In the genomic region with DNA sequence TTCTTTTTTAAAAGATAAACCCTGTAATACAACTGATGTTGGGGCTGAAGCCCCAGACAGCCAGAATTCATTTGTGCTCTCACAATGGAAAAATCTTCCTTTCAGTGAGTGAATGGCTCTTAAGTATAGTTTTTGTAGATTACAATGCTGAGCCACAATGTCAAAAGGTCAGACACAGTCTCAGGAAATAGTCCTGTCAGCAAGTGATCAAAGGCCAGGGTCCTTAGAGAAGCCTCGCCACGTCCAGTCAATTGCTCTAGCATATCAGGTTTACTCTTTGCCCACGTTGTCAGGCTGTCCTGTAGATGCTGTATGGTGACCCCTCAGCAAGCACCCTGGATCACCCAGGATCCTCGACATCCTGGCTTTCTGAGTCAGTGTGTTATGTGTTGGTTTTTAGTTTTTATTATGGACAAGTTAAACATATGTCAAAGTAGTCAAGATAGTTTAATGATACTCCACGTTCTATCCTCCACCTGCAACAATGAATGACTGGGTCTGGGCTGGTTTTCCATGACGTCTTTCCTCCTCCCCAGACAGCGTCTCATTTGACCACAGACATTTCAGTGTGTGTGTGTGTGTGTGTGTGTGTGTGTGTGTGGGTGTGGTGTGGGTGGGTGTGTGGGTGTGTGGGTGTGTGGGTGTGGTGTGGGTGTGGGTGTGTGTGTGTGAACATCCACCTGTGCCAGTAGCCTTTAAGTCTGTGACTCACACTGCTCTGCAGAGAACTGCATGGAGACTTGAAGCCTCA, we compare ENCODE assay signal across 16 mouse cellular contexts.
DNase-seq lines count a peak whose midpoint lies in the region; ATAC-seq and TF ChIP-seq lines count a peak whose summit lies in the region.
"Had no signal": no experiment of that assay in that cellular context is flagged by ENCODE, and none has a peak within 500 bp of the region (broad histone marks: within the 10 kb centered on the region; RNA-seq: fewer than 3 reads in every experiment).

No protein-coding gene starts in this region.

- TF ChIP-seq CTCF in stomach, postnatal 0 days (IDR thresholded peaks at IDR 0.05; ENCODE audit: low read depth) = no peak

- no peak for ATAC-seq in embryonic facial prominence, embryonic 11.5 days (replicated peaks; ENCODE audit: insufficient number of reproducible peaks, low FRiP score, low TSS enrichment, low read depth)
- ATAC-seq in stomach, postnatal 0 days (ENCODE audit: low FRiP score, low TSS enrichment) = peak; percentile 32; the same call in 1 of the 2 replicates
- ATAC-seq in midbrain, embryonic 11.5 days (ENCODE audit: low FRiP score) = no peak
- ATAC-seq: forebrain, embryonic 13.5 days had no signal

- 31% methylated on average over 7 of the region's 7 CpGs for WGBS in embryonic facial prominence, embryonic 11.5 days
- 61% methylated on average over 7 of the region's 7 CpGs for WGBS in stomach, postnatal 0 days
- WGBS in midbrain, embryonic 11.5 days = 58% methylated on average over 7 of the region's 7 CpGs

- intact Hi-C loops in heart, postnatal 25 days (cut with DNase I) = no loop called here
- intact Hi-C loops in left cerebral cortex, postnatal 4 days (cut with DNase I) = no loop called here

- H3K9ac ChIP-seq in embryonic facial prominence, embryonic 11.5 days (replicated peaks; ENCODE audit: low read length) = no peak overlapping the region
- H3K9ac ChIP-seq in stomach, postnatal 0 days (ENCODE audit: low read length) = no peak overlapping the region
- H3K9ac ChIP-seq in midbrain, embryonic 11.5 days (ENCODE audit: low read length) = no peak overlapping the region
- H3K9ac ChIP-seq: forebrain, embryonic 13.5 days; lung, embryonic 15.5 days; stomach, embryonic 15.5 days had no signal

- no peaks in the 10 kb centered on the region; the same call in 1 of the 2 replicates for H3K4me1 ChIP-seq in embryonic facial prominence, embryonic 11.5 days (ENCODE audit: control insufficient read depth, insufficient read depth, low read length)
- no peaks in the 10 kb centered on the region for H3K4me1 ChIP-seq in stomach, postnatal 0 days (replicated peaks; ENCODE audit: control insufficient read depth, insufficient read depth)
- peaks cover 2% of the 10 kb centered on the region; the same call in 1 of the 2 replicates for H3K4me1 ChIP-seq in midbrain, embryonic 11.5 days (ENCODE audit: control insufficient read depth, insufficient read depth, low read length)
- H3K4me1 ChIP-seq: forebrain, embryonic 13.5 days had no signal

- H3K4me2 ChIP-seq in embryonic facial prominence, embryonic 11.5 days (ENCODE audit: low read depth, low read length) = no peak overlapping the region
- H3K4me2 ChIP-seq in stomach, postnatal 0 days (replicated peaks; ENCODE audit: low read depth) = no peak overlapping the region
- no peak overlapping the region for H3K4me2 ChIP-seq in midbrain, embryonic 11.5 days
- H3K4me2 ChIP-seq: forebrain, embryonic 13.5 days; lung, embryonic 15.5 days; stomach, embryonic 15.5 days had no signal

- no peaks in the 10 kb centered on the region for H3K36me3 ChIP-seq in embryonic facial prominence, embryonic 11.5 days (replicated peaks; ENCODE audit: control insufficient read depth, insufficient read depth, low read depth, low read length)
- H3K36me3 ChIP-seq in stomach, postnatal 0 days (ENCODE audit: control insufficient read depth, insufficient read depth, low read length) = no peaks in the 10 kb centered on the region
- no peaks in the 10 kb centered on the region for H3K36me3 ChIP-seq in midbrain, embryonic 11.5 days (ENCODE audit: control insufficient read depth, insufficient read depth, low read length)
- H3K36me3 ChIP-seq: lung, embryonic 15.5 days; midbrain, embryonic 10.5 days; stomach, embryonic 15.5 days had no signal

- TF ChIP-seq EP300 in stomach, postnatal 0 days (optimal IDR thresholded peaks at IDR 0.05) = no peak

- H3K4me3 ChIP-seq in embryonic facial prominence, embryonic 11.5 days (ENCODE audit: low read depth, low read length) = no peak overlapping the region
- H3K4me3 ChIP-seq in stomach, postnatal 0 days (ENCODE audit: low read depth, low read length) = no peak overlapping the region
- no peak overlapping the region for H3K4me3 ChIP-seq in midbrain, embryonic 11.5 days (ENCODE audit: low read depth, low read length)
- H3K4me3 ChIP-seq: forebrain, embryonic 13.5 days; lung, embryonic 15.5 days; midbrain, embryonic 10.5 days; stomach, embryonic 15.5 days had no signal

- H3K9me3 ChIP-seq in embryonic facial prominence, embryonic 11.5 days (replicated peaks; ENCODE audit: control insufficient read depth, low read length) = no peaks in the 10 kb centered on the region
- no peaks in the 10 kb centered on the region for H3K9me3 ChIP-seq in stomach, postnatal 0 days (ENCODE audit: control insufficient read depth, low read length)
- no peaks in the 10 kb centered on the region for H3K9me3 ChIP-seq in midbrain, embryonic 11.5 days (ENCODE audit: control insufficient read depth, low read length)
- H3K9me3 ChIP-seq: forebrain, embryonic 13.5 days; lung, embryonic 15.5 days; midbrain, embryonic 10.5 days; stomach, embryonic 15.5 days had no signal

- H3K27me3 ChIP-seq in embryonic facial prominence, embryonic 11.5 days (ENCODE audit: control insufficient read depth, insufficient read depth, low read length) = no peaks in the 10 kb centered on the region
- H3K27me3 ChIP-seq in stomach, postnatal 0 days (ENCODE audit: control insufficient read depth, insufficient read depth, low read length) = no peaks in the 10 kb centered on the region
- no peaks in the 10 kb centered on the region for H3K27me3 ChIP-seq in midbrain, embryonic 11.5 days (ENCODE audit: control insufficient read depth, insufficient read depth, low read length)
- H3K27me3 ChIP-seq: forebrain, embryonic 13.5 days; lung, embryonic 15.5 days; stomach, embryonic 15.5 days had no signal

- no peak overlapping the region for H3K27ac ChIP-seq in embryonic facial prominence, embryonic 11.5 days (replicated peaks; ENCODE audit: low read depth, low read length)
- no peak overlapping the region for H3K27ac ChIP-seq in stomach, postnatal 0 days (replicated peaks)
- H3K27ac ChIP-seq in midbrain, embryonic 11.5 days (ENCODE audit: low read depth, low read length) = no peak overlapping the region
- H3K27ac ChIP-seq: forebrain, embryonic 13.5 days; lung, embryonic 15.5 days; stomach, embryonic 15.5 days had no signal

- peak; percentile 83 for DNase-seq in heart, adult 11 months
- no peak for DNase-seq in heart, postnatal 25 days (ENCODE audit: low spot score)
- peak; percentile 89 for DNase-seq in CD4-positive, CD25-positive, alpha-beta regulatory T cell, adult 2 months (ENCODE audit: low read depth, low spot score)
- DNase-seq in embryonic facial prominence, embryonic 11.5 days (ENCODE audit: low spot score) = peak; percentile 32
- peak; percentile 27 for DNase-seq in stomach, postnatal 0 days (ENCODE audit: low spot score)
- no peak for DNase-seq in left cerebral cortex, postnatal 4 days
- DNase-seq in kidney, adult 9 months = no peak
- no peak for DNase-seq in midbrain, embryonic 11.5 days (ENCODE audit: low spot score, missing footprints)
- DNase-seq: adrenal gland, postnatal 36 days; cerebellum, adult 11 months; heart, postnatal 36 days; layer of hippocampus, postnatal 36 days had no signal

Comparison
In these comparisons a context has a peak if more than half of its experiments do, and no peak if none do; other contexts are left out.
1. DNase-seq: peak in heart, adult 11 months (single experiment), CD4-positive, CD25-positive, alpha-beta regulatory T cell, adult 2 months (single experiment), embryonic facial prominence, embryonic 11.5 days (single experiment) and stomach, postnatal 0 days (single experiment); none in heart, postnatal 25 days (single experiment), left cerebral cortex, postnatal 4 days (single experiment), kidney, adult 9 months (single experiment) and midbrain, embryonic 11.5 days (single experiment).